Mouse (Mus musculus) ES-E14 (cell line): Measurements from ENCODE around the gene E130309D02Rik. TPM values are rescaled to one million over a fixed set of nuclear protein-coding genes. Genes with fewer than 3 reads are reported as not detected.

Experiments used
- DNase-seq: peaks from one replicate; pipeline ENCODE4 v3.0.0-alpha.2; 2013; ENCODE audit warnings: low read depth, low spot score
- H3K27ac ChIP-seq: 2 replicates; pipeline ENCODE4 v1.5.1; 2012; ENCODE audit warnings: low read depth, mild to moderate bottlenecking, low read length, moderate library complexity, mixed read lengths; ENCODE audit not compliant: poor library complexity, insufficient read depth, severe bottlenecking
- H3K36me3 ChIP-seq: 2 replicates; pipeline ENCODE4 v1.6.1; 2012; ENCODE audit warnings: mild to moderate bottlenecking, low read length, moderate library complexity, mixed read lengths; ENCODE audit not compliant: control insufficient read depth, poor library complexity, insufficient read depth, severe bottlenecking
- H3K4me1 ChIP-seq, 2 experiments: fragments of 150-350 bp in 1 of 2; sonication (generic) in 1 of 2; 2 replicates each; pipeline ENCODE4 v1.6.1; 2012; ENCODE audit warnings: low read length in 2 of 2, mild to moderate bottlenecking in 1 of 2, mixed read lengths in 1 of 2; ENCODE audit not compliant: control insufficient read depth in 2 of 2, insufficient read depth in 2 of 2, poor library complexity in 1 of 2
- H3K4me3 ChIP-seq, 2 experiments: fragments of 150-350 bp in 1 of 2; sonication (generic) in 1 of 2; 2 replicates each; pipeline ENCODE4 v1.5.1; 2012; ENCODE audit warnings: low read length in 2 of 2, low read depth in 1 of 2, mild to moderate bottlenecking in 1 of 2, mixed read lengths in 1 of 2; ENCODE audit not compliant: insufficient read depth in 1 of 2, poor library complexity in 1 of 2, severe bottlenecking in 1 of 2
- H3K9ac ChIP-seq: 2 replicates; pipeline ENCODE4 v1.6.1; 2012; ENCODE audit warnings: low read depth, mild to moderate bottlenecking, low read length, mixed read lengths; ENCODE audit not compliant: poor library complexity, insufficient read depth, severe bottlenecking
- H3K9me3 ChIP-seq: fragments of 150-350 bp; sonication (generic); 2 replicates; pipeline ENCODE4 v1.6.1; 2012; ENCODE audit warnings: low read depth, mild to moderate bottlenecking, low read length; ENCODE audit not compliant: control insufficient read depth, insufficient read depth
- CHD2 ChIP-seq: IDR thresholded peaks from 2 replicates; pipeline ENCODE4 v1.6.1; 2014; ENCODE audit warnings: mild to moderate bottlenecking, low read depth, low read length, inconsistent platforms
- HCFC1 ChIP-seq: IDR thresholded peaks from 2 replicates; pipeline ENCODE4 v1.6.1; 2012; ENCODE audit warnings: low read length, inconsistent platforms, borderline replicate concordance; ENCODE audit not compliant: insufficient read depth
- MAFK ChIP-seq: IDR thresholded peaks from 2 replicates; pipeline ENCODE4 v1.6.1; 2014; ENCODE audit warnings: mild to moderate bottlenecking, low read depth, low read length, inconsistent platforms; ENCODE audit not compliant: insufficient read depth
- ZC3H11A ChIP-seq: IDR thresholded peaks from 2 replicates; pipeline ENCODE4 v1.6.1; 2012; ENCODE audit warnings: low read depth, mild to moderate bottlenecking, inconsistent platforms, low read length, borderline replicate concordance
- ZNF384 ChIP-seq: IDR thresholded peaks from 2 replicates; pipeline ENCODE4 v1.6.1; 2012; ENCODE audit warnings: low read depth, low read length, inconsistent platforms
- in situ Hi-C, 2 experiments: fragments of 600-800 bp; cut with MboI; formaldehyde crosslinking; loops; one replicate each; pipeline ENCODE4 v1.15.1; 2025; ENCODE audit warnings: low sequenced_read_pairs in 2 of 2, inconsistent platforms in 1 of 2; ENCODE audit not compliant: unreplicated experiment in 2 of 2
- total RNA-seq: library from RNA; depleted of rRNA; stranded (reverse); fragments of 300-350 nt; gene quantifications from 2 replicates; pipeline ENCODE4 v1.2.3, GENCODE M21; 2012

Gene E130309D02Rik
- total RNA-seq, 1 experiment: 17.9 TPM

DNA sequence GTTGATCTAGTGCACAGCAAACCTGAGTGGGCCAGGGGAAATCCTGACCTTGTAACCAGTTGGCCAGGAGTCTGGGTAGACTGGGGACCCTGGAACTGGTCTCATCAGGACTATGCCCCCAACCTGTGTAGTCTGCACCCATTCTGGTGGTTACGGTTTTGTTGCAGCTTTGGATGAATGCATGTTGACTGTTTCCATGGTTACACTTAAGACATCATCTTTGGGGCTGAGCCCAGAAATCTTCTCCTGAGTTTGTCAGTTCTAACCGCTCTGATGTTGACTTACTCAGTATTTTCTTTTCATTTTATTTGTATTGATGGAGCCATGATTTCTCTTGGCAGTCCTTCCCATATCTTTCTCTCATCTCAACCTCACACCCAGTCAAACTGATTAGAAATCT is 19.8 kb downstream of the E130309D02Rik start:
- TF ChIP-seq ZNF384 (no peak), HCFC1 (no peak), MAFK (no peak), ZC3H11A (no peak), CHD2 (no peak)
- in situ Hi-C loops: no loop called here

DNA sequence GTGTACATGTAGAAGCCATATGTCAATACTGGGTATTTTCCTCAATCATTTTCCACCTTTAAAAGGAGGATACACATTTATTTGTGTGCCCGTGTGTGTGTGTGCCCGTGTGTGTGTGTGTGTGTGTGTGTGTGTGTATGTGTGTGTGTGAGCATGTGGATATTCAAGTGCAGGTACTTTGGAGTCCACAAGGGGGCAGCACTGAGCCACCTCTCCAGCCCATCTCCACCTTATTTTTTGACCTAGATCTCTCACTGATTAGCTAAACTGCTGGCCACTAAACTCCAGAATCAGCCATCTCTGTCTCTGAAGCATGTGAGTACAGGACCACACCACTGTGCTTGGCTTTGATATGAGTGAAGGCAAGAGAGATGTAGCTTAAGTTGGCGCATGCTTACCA is 20.3 kb downstream of the E130309D02Rik start:
- Histone ChIP-seq H3K4me3 (no peak overlapping the region), H3K9ac (no peak overlapping the region), H3K36me3 (no peaks in the 10 kb centered on the region), H3K9me3 (no peaks in the 10 kb centered on the region), H3K27ac (no peak overlapping the region), H3K4me1 (peaks cover 2 to 3% of the 10 kb centered on the region in 2 experiments; a peak in 2 of 4 replicates)
- in situ Hi-C loops: no loop called here
- TF ChIP-seq HCFC1: no peak
- no peak for TF ChIP-seq ZNF384
- TF ChIP-seq MAFK: no peak
- no peak for TF ChIP-seq ZC3H11A
- TF ChIP-seq CHD2: no peak
- DNase-seq: no peak

More for the DNA sequence above, 19.8 kb downstream of the E130309D02Rik start:
- no peak overlapping the region for H3K4me3 ChIP-seq
- no peaks in the 10 kb centered on the region for H3K36me3 ChIP-seq
- H3K9ac ChIP-seq: no peak overlapping the region
- peaks cover 2 to 3% of the 10 kb centered on the region in 2 experiments; a peak in 2 of 4 replicates for H3K4me1 ChIP-seq
- no peak for DNase-seq
- no peaks in the 10 kb centered on the region for H3K9me3 ChIP-seq
- no peak overlapping the region for H3K27ac ChIP-seq

GRCm38 (mm10) chr5:143293404-143293803 is 21.8 kb downstream of the E130309D02Rik start, which contains the start of gene Zfp853:
Gene Zfp853, minus strand, starts transcription at chr5:143293623.
- Histone ChIP-seq H3K9me3 (no peaks in the 10 kb centered on the region), H3K4me1 (peaks cover 2 to 3% of the 10 kb centered on the region in 2 experiments; a peak in 2 of 4 replicates), H3K36me3 (no peaks in the 10 kb centered on the region), H3K9ac (peak within 1 kb of the TSS; percentile 61; the same call in 1 of the 2 replicates), H3K4me3 (peak within 1 kb of the TSS; percentile 61 to 62), H3K27ac (no peak within 1 kb of the TSS)
- in situ Hi-C loops: no loop called here
- TF ChIP-seq ZNF384 (no peak), HCFC1 (no peak)
- DNase-seq: no peak

DNA sequence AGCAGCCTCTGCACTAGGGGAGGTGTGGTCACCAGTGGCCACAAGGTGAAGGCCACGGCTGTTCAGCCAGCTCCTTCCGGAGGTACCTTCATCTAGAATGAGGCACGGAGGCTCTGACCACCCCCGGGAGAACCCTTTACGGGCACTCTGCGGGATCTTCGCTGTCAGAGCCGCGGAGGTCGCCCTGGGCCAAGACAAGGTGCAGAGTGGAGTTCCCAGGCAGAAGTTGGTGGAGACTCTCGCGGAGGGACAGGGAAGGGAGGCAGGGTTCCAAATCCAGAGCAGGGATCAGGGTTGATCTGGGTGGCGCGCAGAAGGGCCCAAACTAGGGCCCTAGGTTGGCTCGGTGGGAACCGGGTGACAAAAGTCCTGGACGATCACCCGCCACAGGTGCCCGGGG is 22.3 kb downstream of the E130309D02Rik start:
- H3K4me3 ChIP-seq: peak overlapping the region; percentile 61 to 62
- in situ Hi-C loops: no loop called here
- no peak for DNase-seq
- no peak for TF ChIP-seq ZC3H11A
- no peak for TF ChIP-seq HCFC1
- no peak for TF ChIP-seq CHD2
- TF ChIP-seq MAFK: no peak
- TF ChIP-seq ZNF384: no peak
- no peak overlapping the region for H3K27ac ChIP-seq
- H3K36me3 ChIP-seq: no peaks in the 10 kb centered on the region
- peak overlapping the region; percentile 61; the same call in 1 of the 2 replicates for H3K9ac ChIP-seq
- H3K9me3 ChIP-seq: no peaks in the 10 kb centered on the region
- H3K4me1 ChIP-seq: peaks cover under 1 to 2% of the 10 kb centered on the region in 2 experiments; a peak in 2 of 4 replicates

DNA sequence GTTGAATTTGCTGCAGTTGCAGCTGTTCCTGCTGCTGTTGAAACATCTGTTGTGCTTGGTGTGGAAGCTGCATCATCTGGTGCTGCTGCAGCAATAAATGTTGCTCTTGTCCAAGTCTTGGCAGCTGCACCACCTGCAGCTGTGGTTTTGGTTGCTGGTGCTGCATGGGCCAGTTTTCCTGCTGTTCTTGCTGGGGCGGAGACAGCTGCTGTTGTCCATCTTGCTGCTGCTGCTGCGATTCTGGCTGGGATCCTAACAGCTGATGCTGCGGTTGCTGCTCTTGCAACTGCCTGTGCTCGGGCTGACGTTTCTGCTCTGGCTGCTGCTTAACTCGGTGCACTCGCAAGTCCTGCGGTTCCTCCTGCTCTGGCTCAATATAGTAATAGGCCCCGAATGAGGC is 25.9 kb downstream of the E130309D02Rik start:
- no peak for TF ChIP-seq ZC3H11A
- no peak overlapping the region for H3K27ac ChIP-seq
- no peak for DNase-seq
- in situ Hi-C loops: no loop called here
- H3K4me1 ChIP-seq: peaks cover 0 to 4% of the 10 kb centered on the region in 2 experiments; a peak in 1 of 4 replicates
- H3K36me3 ChIP-seq: no peaks in the 10 kb centered on the region
- H3K4me3 ChIP-seq: no peak overlapping the region
- no peak overlapping the region for H3K9ac ChIP-seq
- H3K9me3 ChIP-seq: no peaks in the 10 kb centered on the region
